Mouse (Mus musculus): ENCODE measurements around the gene Plppr1.

DNA sequence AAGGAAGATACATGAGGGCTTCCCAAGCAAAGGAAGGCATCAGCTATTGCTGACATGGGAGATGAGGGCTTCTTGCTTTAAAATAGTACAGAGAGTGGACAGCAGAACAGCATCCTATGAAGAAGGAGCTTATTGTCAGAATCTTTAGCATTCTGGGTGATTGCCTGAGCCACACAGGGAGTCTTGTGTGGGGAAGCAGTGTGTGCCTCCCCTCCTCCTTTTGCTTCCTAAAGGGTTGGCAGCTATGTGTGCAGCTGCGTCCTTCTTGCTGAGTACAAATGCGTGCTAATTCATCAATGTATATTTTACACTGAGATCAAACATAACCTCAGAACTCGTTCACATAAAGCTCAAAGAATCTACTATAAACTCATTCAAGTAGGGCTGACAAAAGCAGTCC, 119.8 kb downstream of the Plppr1 start:
- TF ChIP-seq MAFK (IDR thresholded peaks at IDR 0.05; ENCODE audit: insufficient replicate concordance, low read length) = no peak
- TF ChIP-seq MYC (IDR thresholded peaks at IDR 0.05; ENCODE audit: low read depth, low read length) = no peak
- no peak for TF ChIP-seq MAX (IDR thresholded peaks at IDR 0.05; ENCODE audit: low read length)
